Mouse (Mus musculus) MEL (cell line): ENCODE measurements around the gene Tbc1d16.

Source experiments
- CTCF ChIP-seq, 3 experiments: IDR thresholded peaks in 2 of 3; conservative IDR thresholded peaks in 1 of 3; 2 replicates each; pipeline ENCODE4 v1.5.1; 2011 to 2012; ENCODE audit warnings: low read length in 3 of 3, low read depth in 2 of 3, mild to moderate bottlenecking in 2 of 3, improper control_type of control experiment in 1 of 3, inconsistent platforms in 1 of 3, mixed read lengths in 1 of 3, moderate library complexity in 1 of 3; ENCODE audit not compliant: control insufficient read depth in 1 of 3, insufficient read depth in 1 of 3, poor library complexity in 1 of 3, severe bottlenecking in 1 of 3
- EP300 ChIP-seq, 2 experiments: IDR thresholded peaks; 2 replicates each; pipeline ENCODE4 v1.6.1; 2011; ENCODE audit warnings: improper control_type of control experiment in 2 of 2, low read length in 2 of 2, low read depth in 1 of 2, mild to moderate bottlenecking in 1 of 2
- ETS1 ChIP-seq: IDR thresholded peaks from 2 replicates; pipeline ENCODE4 v1.6.1; 2012; ENCODE audit warnings: low read depth, mild to moderate bottlenecking, inconsistent platforms, low read length, improper control_type of control experiment, moderate library complexity
- GABPA ChIP-seq: IDR thresholded peaks from 2 replicates; pipeline ENCODE4 v1.6.1; 2012; ENCODE audit warnings: low read depth, mild to moderate bottlenecking, inconsistent platforms, low read length, improper control_type of control experiment, moderate library complexity
- MAX ChIP-seq: IDR thresholded peaks from 2 replicates; pipeline ENCODE4 v1.6.1; 2011; ENCODE audit warnings: low read length, improper control_type of control experiment
- MXI1 ChIP-seq: IDR thresholded peaks from 2 replicates; pipeline ENCODE4 v1.6.1; 2011; ENCODE audit warnings: mild to moderate bottlenecking, low read depth, low read length, improper control_type of control experiment
- MYB ChIP-seq: IDR thresholded peaks from 2 replicates; pipeline ENCODE4 v1.6.1; 2011; ENCODE audit warnings: mild to moderate bottlenecking, low read depth, low read length, improper control_type of control experiment
- MYC ChIP-seq: IDR thresholded peaks from 2 replicates; pipeline ENCODE4 v1.6.1; 2011; ENCODE audit warnings: low read depth, mild to moderate bottlenecking, low read length, improper control_type of control experiment, moderate library complexity
- POLR2A ChIP-seq, 2 experiments: IDR thresholded peaks; 2 replicates each; pipeline ENCODE4 v1.6.1; 2011 to 2012; ENCODE audit warnings: low read length in 2 of 2, mild to moderate bottlenecking in 2 of 2, control low read depth in 1 of 2, improper control_type of control experiment in 1 of 2, low read depth in 1 of 2, moderate library complexity in 1 of 2; ENCODE audit not compliant: control insufficient read depth in 1 of 2, insufficient read depth in 1 of 2, poor library complexity in 1 of 2
- SIN3A ChIP-seq: IDR thresholded peaks from 2 replicates; pipeline ENCODE4 v1.6.1; 2012; ENCODE audit warnings: low read length, improper control_type of control experiment, inconsistent platforms
- SMC3 ChIP-seq: IDR thresholded peaks from 2 replicates; pipeline ENCODE4 v1.6.1; 2011; ENCODE audit warnings: low read depth, low read length, improper control_type of control experiment
- USF1 ChIP-seq: IDR thresholded peaks from 2 replicates; pipeline ENCODE4 v1.6.1; 2014; ENCODE audit warnings: low read depth, mild to moderate bottlenecking, inconsistent platforms, low read length, improper control_type of control experiment, moderate library complexity
- ZC3H11A ChIP-seq: IDR thresholded peaks from 2 replicates; pipeline ENCODE4 v1.6.1; 2012; ENCODE audit warnings: low read depth, mild to moderate bottlenecking, inconsistent platforms, low read length, improper control_type of control experiment

- TF ChIP-seq MXI1 (no peak), POLR2A (IDR thresholded peaks at IDR 0.05; ENCODE audit: control insufficient read depth in 1 of 2, insufficient read depth in 1 of 2, low read depth in 1 of 2, low read length in 2 of 2, poor library complexity in 1 of 2) (no peak), SIN3A (no peak), CTCF (IDR thresholded peaks at IDR 0.05 in 2 of 3, conservative IDR thresholded peaks at IDR 0.05 in 1 of 3; ENCODE audit: control insufficient read depth in 1 of 3, insufficient read depth in 1 of 3, low read depth in 2 of 3, low read length in 3 of 3, poor library complexity in 1 of 3, severe bottlenecking in 1 of 3) (no peak), EP300 (IDR thresholded peaks at IDR 0.05; ENCODE audit: low read depth in 1 of 2, low read length in 2 of 2) (no peak), ETS1 (no peak), USF1 (no peak), MAX (no peak), MYB (no peak), SMC3 (no peak), GABPA (no peak), MYC (no peak), ZC3H11A (no peak)
Observed at GRCm38 (mm10) chr11:119143376-119144002, 84.8 kb downstream of the Tbc1d16 start.
